Mouse (Mus musculus) telencephalon, adult 2 months (tissue): ENCODE results near the gene Chpf2.
A peak's percentile ranks its signal among the peaks of the same experiment; 100 is the strongest.

ENCODE experiments used
- DNase-seq: peaks from one replicate; pipeline ENCODE4 v3.0.0-alpha.2; 2011; ENCODE audit warnings: low read depth, low spot score

The Chpf2 gene

DNA sequence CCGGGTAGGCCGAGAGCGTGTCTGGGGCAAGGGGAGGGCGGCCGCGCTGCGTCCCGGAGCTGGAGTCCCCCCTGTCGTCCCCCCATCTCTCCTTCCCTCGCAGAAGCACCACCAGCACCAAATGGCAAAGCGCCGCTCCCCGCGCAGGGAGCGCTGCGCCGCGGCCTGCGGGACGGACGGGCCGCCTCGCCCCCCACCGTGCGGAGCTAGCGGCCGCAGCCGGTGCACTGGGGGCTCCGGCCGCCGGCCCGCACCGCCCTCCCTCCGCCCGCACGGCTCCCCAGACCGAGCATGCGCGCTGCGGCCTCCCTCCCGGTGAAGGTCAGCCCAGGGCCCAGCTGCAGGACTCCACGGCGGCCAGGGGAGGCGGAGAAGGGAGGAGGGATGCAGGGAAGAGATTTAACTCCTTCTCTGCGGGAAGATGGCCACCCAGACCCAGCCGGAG, 18.1 kb downstream of the Chpf2 start:
- peak; percentile 43 for DNase-seq

GRCm38 (mm10) chr5:24605321-24605979, 18.9 kb downstream of the Chpf2 start:
- DNase-seq = no peak

GRCm38 (mm10) chr5:24605980-24606665, 19.6 kb downstream of the Chpf2 start:
- no peak for DNase-seq

DNA sequence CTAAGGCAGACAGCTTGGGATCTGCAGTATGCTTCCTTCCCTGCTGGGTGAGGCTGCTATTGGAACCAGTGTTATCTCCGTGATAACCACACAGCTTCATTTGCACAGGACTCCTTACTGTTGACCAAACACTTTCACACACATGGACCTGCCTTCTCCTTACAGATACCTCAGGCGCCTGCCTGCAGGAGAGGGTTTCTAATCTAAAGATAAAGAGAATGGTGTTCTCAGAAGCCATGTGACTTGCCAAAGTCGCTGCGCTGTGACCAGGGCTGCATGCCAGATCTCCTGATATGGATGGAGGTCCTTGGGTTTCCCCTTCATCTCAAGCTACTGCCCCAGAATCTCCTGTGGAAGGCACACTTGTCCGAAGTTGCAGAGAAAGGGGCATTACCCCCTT, 22.8 kb downstream of the Chpf2 start:
- DNase-seq = no peak

- DNase-seq = no peak
Measured at GRCm38 (mm10) chr5:24611366-24612301, 25.1 kb downstream of the Chpf2 start.

DNA sequence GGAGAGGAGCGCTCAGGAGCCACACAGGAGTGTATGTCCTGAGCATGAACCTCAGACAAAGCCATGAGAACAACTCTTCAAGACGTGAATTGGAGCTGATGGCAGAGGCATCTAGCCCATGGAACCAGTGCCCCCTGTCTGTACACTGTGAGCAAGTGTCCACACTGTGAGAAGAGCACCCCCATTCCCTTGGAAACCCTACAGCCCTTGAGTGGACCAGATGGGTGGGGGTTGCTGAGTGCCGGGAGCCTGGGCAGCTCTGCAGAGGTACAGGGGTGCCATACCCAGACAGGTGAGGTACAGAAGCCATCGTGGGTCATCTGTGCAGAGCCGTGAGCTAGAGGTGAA, 25.7 kb downstream of the Chpf2 start:
- DNase-seq = no peak

DNA sequence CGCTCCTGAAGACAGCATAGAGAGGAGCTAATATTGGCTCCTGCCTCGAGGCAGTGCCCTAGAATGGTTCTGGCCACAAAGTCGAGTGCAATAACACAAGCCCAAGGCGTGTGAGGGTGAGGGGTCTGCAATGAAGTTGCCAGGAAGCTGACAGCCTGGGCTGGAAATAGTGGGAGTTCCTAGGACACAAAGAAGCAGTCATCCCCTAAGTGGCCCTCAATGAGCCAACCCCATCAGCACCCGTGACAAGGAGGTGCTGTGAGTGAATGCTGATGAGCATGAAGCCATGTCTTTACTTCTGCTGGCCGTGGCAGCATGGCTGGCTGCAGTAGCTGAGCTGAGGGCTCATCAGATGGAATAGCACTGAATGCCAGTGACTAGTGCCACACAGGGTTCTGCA, 28.6 kb downstream of the Chpf2 start:
- DNase-seq = no peak

DNA sequence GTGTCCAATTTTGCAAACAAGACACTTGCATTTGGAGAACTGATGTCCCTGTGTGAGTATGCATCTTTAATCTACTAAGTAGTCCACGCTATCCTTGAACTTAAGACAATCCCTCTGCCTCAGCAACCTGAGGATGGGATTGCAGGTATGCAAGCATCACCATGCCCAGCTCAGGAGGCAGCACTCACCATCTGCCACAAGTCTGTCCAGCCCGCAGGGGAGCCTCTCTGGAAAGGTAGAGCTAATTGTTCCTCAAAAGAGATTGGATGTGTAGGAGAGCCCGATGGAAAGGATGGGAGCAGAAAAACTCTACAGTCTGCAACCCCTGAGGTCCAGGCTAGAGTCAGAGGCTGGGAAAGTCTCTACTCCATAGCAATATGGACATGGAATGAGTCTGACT, 32.4 kb downstream of the Chpf2 start:
- DNase-seq = no peak

DNA sequence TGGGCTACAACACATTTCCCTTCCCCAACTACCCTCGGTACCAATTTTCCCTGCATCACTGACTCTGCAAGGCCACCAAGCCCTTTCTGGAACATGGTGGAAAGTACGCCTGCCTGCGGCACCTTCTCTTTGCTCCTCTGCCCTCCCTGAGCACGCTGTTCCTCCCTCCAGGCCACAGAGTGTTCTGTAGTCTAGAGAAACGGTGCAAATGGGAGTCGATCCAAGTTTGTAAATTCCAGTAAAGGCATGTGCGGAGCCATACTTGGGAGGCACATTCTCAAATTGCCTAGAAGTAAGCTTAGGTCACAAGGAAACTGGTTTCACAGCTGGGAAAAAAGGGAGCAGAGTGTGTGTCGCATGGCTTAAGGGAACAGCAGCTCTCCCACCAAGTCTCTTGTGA, 33.6 kb downstream of the Chpf2 start:
- DNase-seq = no peak

DNA sequence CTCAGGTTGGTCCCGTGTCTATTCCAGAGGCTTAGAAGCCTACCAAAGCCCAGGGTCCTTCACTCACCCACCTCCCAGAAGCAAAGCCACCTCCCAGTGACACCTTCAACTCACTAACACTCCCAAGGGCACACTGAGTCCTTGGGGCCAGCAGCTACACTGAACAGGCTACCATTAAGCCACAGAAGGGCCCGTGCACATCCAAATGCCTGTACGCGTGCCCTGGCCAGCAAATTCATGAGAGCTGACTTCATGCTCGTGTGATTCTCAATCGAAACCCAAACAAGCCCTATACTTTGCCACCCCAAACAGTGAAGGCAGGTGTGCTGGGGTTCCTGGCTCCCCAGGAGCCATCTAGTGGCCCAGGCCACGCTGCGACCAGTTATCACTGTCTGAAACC, 34.1 kb downstream of the Chpf2 start:
- no peak for DNase-seq

DNA sequence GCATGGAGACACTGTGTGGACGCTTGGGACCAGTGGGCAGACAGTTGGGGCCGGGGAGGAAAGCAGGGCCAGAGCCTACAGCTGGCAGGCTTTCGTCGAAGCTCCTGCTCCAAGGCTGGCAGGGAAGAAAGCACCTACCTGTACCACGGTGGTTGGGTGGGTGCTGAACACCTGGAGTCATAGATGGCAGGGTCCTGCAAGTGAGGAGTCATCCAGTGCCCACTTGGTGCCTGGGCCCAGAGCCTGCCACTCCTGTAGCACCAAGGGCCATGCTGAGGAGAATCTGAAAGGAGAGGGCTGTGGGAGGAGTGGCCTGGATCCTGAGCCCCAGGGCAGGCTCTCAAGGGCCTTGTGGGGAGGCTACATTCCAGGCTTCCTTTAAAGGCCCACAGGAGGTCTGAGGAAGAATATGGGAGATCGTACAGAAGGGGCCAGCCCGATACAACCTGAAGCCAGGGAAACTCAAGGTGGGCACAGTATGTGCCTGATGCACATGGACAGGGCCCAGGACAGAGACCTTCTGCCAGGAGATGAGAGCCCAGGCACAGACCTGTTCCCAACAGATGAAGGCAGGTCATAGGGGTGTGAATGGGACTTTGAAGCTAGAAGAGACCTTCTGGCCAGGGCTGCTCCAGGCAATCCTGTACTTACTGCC, 36.0 kb downstream of the Chpf2 start:
- no peak for DNase-seq

- DNase-seq = no peak
Measured at GRCm38 (mm10) chr5:24623041-24623985, 36.8 kb downstream of the Chpf2 start.

DNA sequence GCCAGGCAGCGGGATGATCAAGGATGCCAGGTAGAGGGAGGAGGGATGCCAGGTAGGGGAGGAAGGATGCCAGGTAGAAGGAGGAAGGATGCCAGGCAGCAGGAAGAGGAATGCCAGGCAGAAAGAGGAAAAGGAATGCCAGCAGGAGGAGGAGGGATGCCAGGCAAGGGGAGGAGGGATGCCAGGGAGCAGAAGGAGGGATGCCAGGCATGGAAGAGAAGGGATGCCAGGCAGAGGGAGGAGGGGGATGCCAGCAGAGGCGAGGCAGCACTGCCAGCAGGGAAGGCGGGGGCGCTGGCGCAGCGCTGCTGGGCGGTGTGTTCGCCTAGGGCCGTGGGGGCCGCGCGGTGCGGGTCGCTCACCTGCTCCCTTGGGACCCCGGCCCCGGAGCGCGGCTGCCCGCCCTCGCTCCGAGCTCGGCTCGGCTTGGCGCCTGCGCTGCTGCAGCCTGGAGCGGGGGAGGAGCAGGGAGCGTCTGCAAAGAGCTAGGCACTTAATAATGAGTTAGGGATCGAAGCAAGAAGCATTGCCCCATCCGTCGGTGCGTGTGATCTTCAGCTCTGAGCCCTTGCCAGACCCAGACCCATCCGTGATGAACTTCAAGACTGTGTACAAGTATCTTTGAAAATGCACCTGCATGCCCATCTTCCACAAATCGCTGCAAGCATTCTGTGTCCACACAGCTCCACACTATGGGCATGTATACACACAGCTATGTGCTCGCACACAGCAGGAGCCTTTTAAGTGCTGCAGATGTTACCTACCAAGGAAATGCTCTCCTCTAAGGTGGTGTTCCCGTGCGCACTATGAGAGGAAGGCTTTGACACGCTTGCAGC, 37.7 kb downstream of the Chpf2 start, which contains the start of gene Smarcd3:
Gene Smarcd3, minus strand, starts transcription at position 426 of the 836 bp plus-strand sequence.
- DNase-seq = peak; percentile 73

GRCm38 (mm10) chr5:24624822-24625120, 38.2 kb downstream of the Chpf2 start:
- DNase-seq = no peak

GRCm38 (mm10) chr5:24629712-24630111, 43.2 kb downstream of the Chpf2 start:
- DNase-seq = no peak

- no peak for DNase-seq
Measured at GRCm38 (mm10) chr5:24635093-24635492, 48.6 kb downstream of the Chpf2 start.

DNA sequence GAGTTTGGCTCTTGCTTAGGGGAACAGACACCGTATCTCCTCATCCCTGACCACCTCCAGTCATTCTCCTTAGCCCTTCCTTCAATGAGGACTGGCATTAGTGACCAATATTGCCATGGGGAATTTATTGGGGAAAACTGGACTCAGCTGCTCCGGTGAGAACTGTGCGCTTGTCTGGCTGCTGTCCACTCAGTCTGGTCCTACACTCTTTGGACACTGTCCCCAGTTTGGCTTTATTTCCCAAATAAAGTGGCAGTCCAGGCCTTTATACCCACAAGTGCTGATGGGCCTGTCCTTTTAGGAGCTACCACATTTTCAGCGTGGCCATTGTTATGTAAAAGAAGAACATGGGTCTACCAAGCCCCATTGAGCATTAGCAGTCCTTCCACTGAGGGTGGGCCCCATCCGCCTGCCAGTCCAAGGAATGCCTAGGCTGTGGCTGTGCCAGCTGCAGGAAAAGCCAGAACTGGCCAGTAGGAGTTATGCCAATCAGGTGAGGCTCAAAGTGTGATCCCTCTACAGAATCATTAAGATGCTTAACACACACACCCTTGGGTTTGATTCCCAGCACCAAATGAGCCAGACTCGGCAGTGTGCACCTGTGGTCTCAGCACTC, 49.1 kb downstream of the Chpf2 start:
- DNase-seq = no peak

- DNase-seq = no peak
Measured at GRCm38 (mm10) chr5:24636987-24637386, 50.4 kb downstream of the Chpf2 start.

- DNase-seq = no peak
Measured at GRCm38 (mm10) chr5:24638131-24638530, 51.6 kb downstream of the Chpf2 start.

- DNase-seq = no peak
Measured at GRCm38 (mm10) chr5:24639081-24639480, 52.5 kb downstream of the Chpf2 start.
